Mouse (Mus musculus) adrenal gland, postnatal 36 days (tissue): ENCODE data around the gene Gm34653. TPM values are rescaled to one million over a fixed set of nuclear protein-coding genes. Genes with fewer than 3 reads are reported as not detected.

Experiments used
- DNase-seq, 2 experiments: peaks; one replicate each; pipeline ENCODE4 v3.0.0; 2021; ENCODE audit warnings: mixed read lengths in 1 of 2
- total RNA-seq, 2 experiments: library from RNA; stranded (reverse); gene quantifications; 2 replicates each; pipeline ENCODE4 v1.2.3; 2021

Gene Gm34653
- total RNA-seq, 2 experiments from 2014 or later = not detected

DNA sequence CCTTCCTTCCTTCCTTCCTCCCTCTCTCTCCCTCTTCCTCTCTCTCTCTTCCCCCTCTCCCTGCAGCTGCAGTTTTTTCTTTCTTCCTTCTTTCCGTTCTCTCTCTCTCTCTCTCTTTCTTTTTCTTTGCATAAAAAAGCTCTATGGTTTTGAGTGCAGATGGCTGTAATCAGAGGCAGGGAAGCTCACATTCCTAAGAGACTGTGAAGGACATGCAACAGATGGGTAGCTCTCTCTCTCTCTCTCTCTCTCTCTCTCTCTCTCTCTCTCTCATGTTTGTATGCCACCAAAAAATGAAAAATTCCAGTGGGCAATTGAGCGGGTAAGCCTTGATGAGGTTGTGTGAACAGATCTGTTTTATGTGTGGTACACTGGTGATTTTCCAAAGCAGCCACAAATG, 51.4 kb downstream of the Gm34653 start:
- DNase-seq = no peak

Other genes starting within 250 kb of the Gm34653 start
- gene Gapvd1, start 77.8 kb upstream of the Gm34653 start, total RNA-seq = 10 to 100 TPM; 57.9 to 62.0 TPM
- gene Hspa5, start 61.0 kb upstream of the Gm34653 start, total RNA-seq = 100 to 1,000 TPM; 651 to 795 TPM
- gene Rabepk, start 33.1 kb upstream of the Gm34653 start, total RNA-seq = 10 to 100 TPM; 27.6 to 29.7 TPM
- gene Fbxw2, start 6.7 kb upstream of the Gm34653 start, total RNA-seq = 10 to 100 TPM; 71.5 to 71.6 TPM
- gene Cutal, start 41.4 kb downstream of the Gm34653 start, total RNA-seq = under 1 TPM; 0.20 to 0.86 TPM
- gene Psmd5, start 42.0 kb downstream of the Gm34653 start, total RNA-seq = 10 to 100 TPM; 38.4 to 44.6 TPM
- gene Phf19, start 81.0 kb downstream of the Gm34653 start, total RNA-seq = 1 to 10 TPM; 2.2 to 2.4 TPM
- gene Traf1, start 128.8 kb downstream of the Gm34653 start, total RNA-seq = 1 to 10 TPM; 1.3 to 2.2 TPM
- under 1 TPM in 1 of 2 experiments, not detected in 1; 0.83 TPM for gene Hc, start 228.4 kb downstream of the Gm34653 start, total RNA-seq